Mouse (Mus musculus) hindbrain, postnatal 0 days (tissue): ENCODE measurements around the gene Olfr99. TPM values are rescaled to one million over a fixed set of nuclear protein-coding genes. Genes with fewer than 3 reads are reported as not detected.
"Not testable (repeated sequence)": the region's sequence is repeated elsewhere in the genome, so short reads cannot be mapped to it uniquely, and the experiment has no call there.

Experiments used
- ATAC-seq: fragments of 200-750 bp; cut with Nextera tagmentation; 2 replicates; pipeline ENCODE4 v1.8.0; 2017; ENCODE audit warnings: mild to moderate bottlenecking, moderate TSS enrichment, moderate library complexity
- DNase-seq: peaks from one replicate; pipeline ENCODE4 v3.0.0-alpha.2; 2015; ENCODE audit warnings: low spot score
- H3K27ac ChIP-seq: fragments of 300-500 bp; sonication (generic); 2 replicates; pipeline ENCODE4 v1.5.1; 2014; ENCODE audit warnings: mild to moderate bottlenecking
- H3K27me3 ChIP-seq: fragments of 300-500 bp; sonication (generic); 2 replicates; pipeline ENCODE4 v1.6.1; 2014; ENCODE audit warnings: low read length, mixed read lengths; ENCODE audit not compliant: insufficient read depth
- H3K36me3 ChIP-seq: fragments of 300-500 bp; sonication (generic); 2 replicates; pipeline ENCODE4 v1.6.1; 2014; ENCODE audit warnings: low read length, mixed read lengths; ENCODE audit not compliant: insufficient read depth
- H3K4me1 ChIP-seq: fragments of 300-500 bp; sonication (generic); 2 replicates; pipeline ENCODE4 v1.6.1; 2014; ENCODE audit warnings: antibody characterized with exemption, low read length, mixed read lengths; ENCODE audit not compliant: insufficient read depth
- H3K4me2 ChIP-seq: fragments of 300-500 bp; sonication (generic); 2 replicates; pipeline ENCODE4 v1.6.1; 2014; ENCODE audit warnings: low read depth, mild to moderate bottlenecking, low read length, moderate library complexity, mixed read lengths
- H3K4me3 ChIP-seq: fragments of 300-500 bp; sonication (generic); 2 replicates; pipeline ENCODE4 v1.5.1; 2014; ENCODE audit warnings: low read length
- H3K9ac ChIP-seq: fragments of 300-500 bp; sonication (generic); replicated peaks from 2 replicates; pipeline ENCODE4 v1.6.1; 2014; ENCODE audit warnings: mild to moderate bottlenecking, low read length, moderate library complexity, mixed read lengths
- H3K9me3 ChIP-seq: fragments of 300-500 bp; sonication (generic); 2 replicates; pipeline ENCODE4 v1.6.1; 2016; ENCODE audit warnings: low read length, mixed read lengths
- CTCF ChIP-seq: IDR thresholded peaks from 2 replicates; pipeline ENCODE4 v1.5.1; 2016; ENCODE audit warnings: antibody characterized with exemption, control low read depth, low read depth
- WGBS: fragments of 180-500 bp; shearing (Covaris S2); extraction: QIAGEN DNeasy Blood & Tissue Kit; methylation state at CpG from one replicate; pipeline ENCODE4 v1.1.7; 2014; 5-methylcytosine and 5-hydroxymethylcytosine counted together
- polyA plus RNA-seq: library from polyadenylated mRNA; unstranded; fragments of >200 nt; fragmentation: Nextera tagmentation; extraction: Ambion mirVana; gene quantifications from 2 replicates; pipeline ENCODE4 v1.2.1, GENCODE M21; 2015
- total RNA-seq: library from RNA; depleted of rRNA; stranded (reverse); fragments of >200 nt; gene quantifications from 2 replicates; pipeline ENCODE4 v1.2.3, GENCODE M21; 2014; rRNA removed

Olfr99 gene
- total and polyA plus RNA-seq, 2 experiments from 2014 or later, result not detected

GRCm38 (mm10) chr17:37242198-37242597, 41.1 kb downstream of the Olfr99 start:
- no peak for TF ChIP-seq CTCF
- WGBS, result 46% methylated on average over 3 of the region's 3 CpGs
- Histone ChIP-seq H3K4me1 (no peaks in the 10 kb centered on the region), H3K9me3 (no peaks in the 10 kb centered on the region), H3K27ac (no peak overlapping the region), H3K4me2 (no peak overlapping the region), H3K9ac (no peak overlapping the region), H3K27me3 (no peaks in the 10 kb centered on the region), H3K36me3 (no peaks in the 10 kb centered on the region), H3K4me3 (no peak overlapping the region)
- DNase-seq, result no peak
- ATAC-seq, result no peak

- not testable (repeated sequence) for H3K36me3 ChIP-seq, H3K27me3 ChIP-seq, H3K4me2 ChIP-seq, H3K27ac ChIP-seq, DNase-seq, H3K4me1 ChIP-seq, H3K9me3 ChIP-seq, H3K9ac ChIP-seq, H3K4me3 ChIP-seq, ATAC-seq
- WGBS, result 87% methylated on average over 2 of the region's 2 CpGs
These were observed 46.0 kb downstream of the Olfr99 start, which contains the start of gene Olfr97 for GRCm38 (mm10) chr17:37237230-37237629. Olfr97 (minus strand) TSS chr17:37237330.

Other genes starting within 250 kb of the Olfr99 start
- 519 and 527 TPM in 2 replicates for gene Gabbr1, start 237.5 kb downstream of the Olfr99 start, total RNA-seq
- gene Gabbr1, start 237.5 kb downstream of the Olfr99 start, polyA plus RNA-seq, result 93.4 and 98.3 TPM in 2 replicates
- not detected in 2 replicates for gene Olfr90, start 195.0 kb downstream of the Olfr99 start, total RNA-seq
- gene Olfr90, start 195.0 kb downstream of the Olfr99 start, polyA plus RNA-seq, result not detected in 2 replicates
- gene Olfr91, start 185.2 kb downstream of the Olfr99 start, total RNA-seq, result not detected in 2 replicates
- 0.06 TPM in 1 of 2 replicates, not detected in the other for gene Olfr91, start 185.2 kb downstream of the Olfr99 start, polyA plus RNA-seq
- gene Olfr92, start 163.4 kb downstream of the Olfr99 start, total RNA-seq, result not detected in 2 replicates
- gene Olfr92, start 163.4 kb downstream of the Olfr99 start, polyA plus RNA-seq, result not detected in 2 replicates
- gene Olfr93, start 122.0 kb downstream of the Olfr99 start, total RNA-seq, result not detected in 2 replicates
- not detected in 2 replicates for gene Olfr93, start 122.0 kb downstream of the Olfr99 start, polyA plus RNA-seq
- gene Ubd, start 89.6 kb downstream of the Olfr99 start, total RNA-seq, result not detected in 2 replicates
- not detected in 2 replicates for gene Ubd, start 89.6 kb downstream of the Olfr99 start, polyA plus RNA-seq
- gene Olfr94, start 82.5 kb downstream of the Olfr99 start, total RNA-seq, result 0.58 and 1.3 TPM in 2 replicates
- gene Olfr94, start 82.5 kb downstream of the Olfr99 start, polyA plus RNA-seq, result 0.14 TPM in 1 of 2 replicates, not detected in the other
- 0.37 TPM in 1 of 2 replicates, not detected in the other for gene Olfr95, start 70.3 kb downstream of the Olfr99 start, total RNA-seq
- gene Olfr95, start 70.3 kb downstream of the Olfr99 start, polyA plus RNA-seq, result 0.03 and 0.04 TPM in 2 replicates
- gene Olfr96, start 63.3 kb downstream of the Olfr99 start, total RNA-seq, result not detected in 2 replicates
- not detected in 2 replicates for gene Olfr96, start 63.3 kb downstream of the Olfr99 start, polyA plus RNA-seq
- gene Olfr97, start 46.1 kb downstream of the Olfr99 start, total RNA-seq, result not detected in 2 replicates
- not detected in 2 replicates for gene Olfr97, start 46.1 kb downstream of the Olfr99 start, polyA plus RNA-seq
- not detected in 2 replicates for gene Olfr98, start 19.7 kb downstream of the Olfr99 start, total RNA-seq
- gene Olfr98, start 19.7 kb downstream of the Olfr99 start, polyA plus RNA-seq, result not detected in 2 replicates
- 0.63 and 2.5 TPM in 2 replicates for gene H2-M3, start 13.2 kb downstream of the Olfr99 start, total RNA-seq
- 1.9 and 2.7 TPM in 2 replicates for gene H2-M3, start 13.2 kb downstream of the Olfr99 start, polyA plus RNA-seq
- not detected in 2 replicates for gene Olfr101, start 20.9 kb upstream of the Olfr99 start, total RNA-seq
- gene Olfr101, start 20.9 kb upstream of the Olfr99 start, polyA plus RNA-seq, result not detected in 2 replicates
- not detected in 2 replicates for gene Olfr102, start 33.6 kb upstream of the Olfr99 start, total RNA-seq
- gene Olfr102, start 33.6 kb upstream of the Olfr99 start, polyA plus RNA-seq, result not detected in 2 replicates
- not detected in 2 replicates for gene Olfr103, start 56.2 kb upstream of the Olfr99 start, total RNA-seq
- gene Olfr103, start 56.2 kb upstream of the Olfr99 start, polyA plus RNA-seq, result not detected in 2 replicates
- gene Olfr104-ps, start 76.1 kb upstream of the Olfr99 start, total RNA-seq, result not detected in 2 replicates
- gene Olfr104-ps, start 76.1 kb upstream of the Olfr99 start, polyA plus RNA-seq, result not detected in 2 replicates
- gene Olfr105-ps, start 95.6 kb upstream of the Olfr99 start, total RNA-seq, result not detected in 2 replicates
- not detected in 2 replicates for gene Olfr105-ps, start 95.6 kb upstream of the Olfr99 start, polyA plus RNA-seq
- gene Olfr106-ps, start 106.9 kb upstream of the Olfr99 start, total RNA-seq, result not detected in 2 replicates
- gene Olfr106-ps, start 106.9 kb upstream of the Olfr99 start, polyA plus RNA-seq, result not detected in 2 replicates
- gene Olfr107, start 115.8 kb upstream of the Olfr99 start, total RNA-seq, result not detected in 2 replicates
- gene Olfr107, start 115.8 kb upstream of the Olfr99 start, polyA plus RNA-seq, result not detected in 2 replicates
- gene Olfr108, start 162.0 kb upstream of the Olfr99 start, total RNA-seq, result not detected in 2 replicates
- not detected in 2 replicates for gene Olfr108, start 162.0 kb upstream of the Olfr99 start, polyA plus RNA-seq
- not detected in 2 replicates for gene Olfr109, start 175.5 kb upstream of the Olfr99 start, total RNA-seq
- not detected in 2 replicates for gene Olfr109, start 175.5 kb upstream of the Olfr99 start, polyA plus RNA-seq
- gene H2-M2, start 200.1 kb upstream of the Olfr99 start, total RNA-seq, result not detected in 2 replicates
- not detected in 2 replicates for gene H2-M2, start 200.1 kb upstream of the Olfr99 start, polyA plus RNA-seq
- gene Olfr110, start 209.0 kb upstream of the Olfr99 start, total RNA-seq, result not detected in 2 replicates
- gene Olfr110, start 209.0 kb upstream of the Olfr99 start, polyA plus RNA-seq, result not detected in 2 replicates
- not detected in 2 replicates for gene Olfr111, start 224.6 kb upstream of the Olfr99 start, total RNA-seq
- not detected in 2 replicates for gene Olfr111, start 224.6 kb upstream of the Olfr99 start, polyA plus RNA-seq